Mouse (Mus musculus) right cerebral cortex, adult 18-20 months (tissue): ENCODE results near the gene Mob2.

Source experiments
- DNase-seq: peaks from one replicate; pipeline ENCODE4 v3.0.0; 2022; ENCODE audit warnings: mixed read lengths

Gene Mob2

GRCm38 (mm10) chr7:142016562-142016961, 44.3 kb downstream of the Mob2 start:
- DNase-seq: no peak

GRCm38 (mm10) chr7:142001597-142002340, 59.1 kb downstream of the Mob2 start:
- DNase-seq: no peak

- no peak for DNase-seq
Measured at GRCm38 (mm10) chr7:142000661-142001060, 60.2 kb downstream of the Mob2 start.

GRCm38 (mm10) chr7:141994121-141994520, 66.7 kb downstream of the Mob2 start:
- DNase-seq: no peak

GRCm38 (mm10) chr7:141991183-141991582, 69.7 kb downstream of the Mob2 start:
- DNase-seq: no peak

GRCm38 (mm10) chr7:141988314-141988806, 72.5 kb downstream of the Mob2 start:
- no peak for DNase-seq

- no peak for DNase-seq
Measured at GRCm38 (mm10) chr7:141981237-141981636, 79.6 kb downstream of the Mob2 start.

GRCm38 (mm10) chr7:141979247-141979646, 81.6 kb downstream of the Mob2 start:
- DNase-seq: no peak

- no peak for DNase-seq
Measured at GRCm38 (mm10) chr7:141978003-141978402, 82.9 kb downstream of the Mob2 start.

- peak; percentile 68 for DNase-seq
Measured at GRCm38 (mm10) chr7:141972831-141973619, 87.8 kb downstream of the Mob2 start.

GRCm38 (mm10) chr7:141966281-141966680, 94.6 kb downstream of the Mob2 start:
- no peak for DNase-seq

- peak; percentile 41 for DNase-seq
Measured at GRCm38 (mm10) chr7:141962521-141962920, 98.3 kb downstream of the Mob2 start.

- DNase-seq: peak; percentile 73
Measured at GRCm38 (mm10) chr7:141961491-141961890, 99.4 kb downstream of the Mob2 start.

GRCm38 (mm10) chr7:141960926-141961325, 99.9 kb downstream of the Mob2 start:
- no peak for DNase-seq

- no peak for DNase-seq
Measured at GRCm38 (mm10) chr7:141959133-141959532, 101.7 kb downstream of the Mob2 start.
